Mouse (Mus musculus): ENCODE measurements around the gene Hoxb5.

GRCm38 (mm10) chr11:96344878-96345159, 41.7 kb downstream of the Hoxb5 start:
- TF ChIP-seq REST (IDR thresholded peaks at IDR 0.05; ENCODE audit: insufficient read depth, insufficient read length) (no peak), POLR2A (IDR thresholded peaks at IDR 0.05; ENCODE audit: insufficient read length, low read depth) (no peak)

Measured in myocyte (in vitro differentiated cells).